Mouse (Mus musculus) neutrophil, adult 59 days (primary cell): ENCODE results near the gene Aph1c. TPM values are rescaled to one million over a fixed set of nuclear protein-coding genes. Genes with fewer than 3 reads are reported as not detected.

Experiments
- total RNA-seq, 2 experiments: library from RNA; stranded (reverse); gene quantifications; 1 replicate in 1 of 2; 2 replicates in 1 of 2; pipeline ENCODE4 v1.2.4; 2023

Aph1c gene
- total RNA-seq: 10 to 100 TPM; 12.1 to 12.2 TPM

GRCm38 (mm10) chr9:66834318-66835096, at the start of gene Aph1c:
Gene Aph1c (minus strand): TSS chr9:66834726.

GRCm38 (mm10) chr9:66796739-66797138, 37.8 kb downstream of the Aph1c start, which contains the start of gene Gm10647:
Gene Gm10647 (plus strand): TSS chr9:66797039.

GRCm38 (mm10) chr9:66795464-66796324, 38.8 kb downstream of the Aph1c start, which contains the start of gene Aph1b:
Gene Aph1b (minus strand): TSS chr9:66795490.

Other genes starting within 250 kb of the Aph1c start
- gene Usp3, start 241.6 kb downstream of the Aph1c start, total RNA-seq: 100 to 1,000 TPM in 1 of 2 experiments, 10 to 100 TPM in 1; 93.2 to 101 TPM
- under 1 TPM in 1 of 2 experiments, not detected in 1; 0.29 TPM for gene Car12, start 121.0 kb downstream of the Aph1c start, total RNA-seq
- gene Aph1b, start 39.2 kb downstream of the Aph1c start, total RNA-seq: 10 to 100 TPM; 28.3 to 36.2 TPM
- gene Gm10647, start 37.7 kb downstream of the Aph1c start, total RNA-seq: under 1 TPM; 0.18 to 0.60 TPM
- 10 to 100 TPM; 82.5 to 84.2 TPM for gene Rab8b, start 85.0 kb upstream of the Aph1c start, total RNA-seq
- 10 to 100 TPM; 81.7 to 96.6 TPM for gene Rps27l, start 111.4 kb upstream of the Aph1c start, total RNA-seq
- gene Lactb, start 140.8 kb upstream of the Aph1c start, total RNA-seq: 10 to 100 TPM; 16.6 to 21.0 TPM
- 10 to 100 TPM; 15.6 to 16.2 TPM for gene Tpm1, start 214.7 kb upstream of the Aph1c start, total RNA-seq